Mouse (Mus musculus): ENCODE measurements around the gene Dpysl5. TPM values are rescaled to one million over a fixed set of nuclear protein-coding genes. Genes with fewer than 3 reads are reported as not detected.
A peak's percentile ranks its signal among the peaks of the same experiment; 100 is the strongest.

The Dpysl5 gene
- polyA plus RNA-seq, 1 experiment from 2014 or later = 0.20 TPM

DNA sequence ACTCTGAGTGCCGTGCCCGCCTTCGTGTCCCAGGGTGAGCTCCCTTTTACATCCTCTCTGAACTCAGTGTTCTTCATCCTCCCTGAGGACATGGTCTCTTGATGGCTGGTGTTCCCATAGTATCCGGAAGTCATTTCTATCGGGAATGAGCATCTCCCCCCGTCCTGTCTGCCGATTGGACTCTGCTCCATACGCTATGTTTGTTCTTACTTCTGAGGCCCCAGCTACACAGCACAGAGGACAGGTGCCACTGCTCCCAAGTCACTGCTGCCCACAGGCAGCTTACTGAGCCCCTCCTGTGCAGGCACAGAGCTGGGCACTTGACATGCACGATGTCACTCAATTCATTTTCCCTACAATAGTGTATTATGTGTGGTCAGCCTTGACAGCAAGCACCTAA is 57.7 kb downstream of the Dpysl5 start:
- Histone ChIP-seq H3K36me3 (no peaks in the 10 kb centered on the region), H3K4me2 (no peak overlapping the region), H3K27ac (no peak overlapping the region), H3K27me3 (replicated peaks) (peaks cover 7% of the 10 kb centered on the region), H3K9me3 (replicated peaks) (no peaks in the 10 kb centered on the region), H3K4me3 (no peak overlapping the region), H3K4me1 (peaks cover 10% of the 10 kb centered on the region; the same call in 1 of the 2 replicates), H3K9ac (no peak overlapping the region)
- ATAC-seq = no peak
- 78% methylated on average over 9 of the region's 9 CpGs for WGBS (ENCODE audit: insufficient replicate concordance)

DNA sequence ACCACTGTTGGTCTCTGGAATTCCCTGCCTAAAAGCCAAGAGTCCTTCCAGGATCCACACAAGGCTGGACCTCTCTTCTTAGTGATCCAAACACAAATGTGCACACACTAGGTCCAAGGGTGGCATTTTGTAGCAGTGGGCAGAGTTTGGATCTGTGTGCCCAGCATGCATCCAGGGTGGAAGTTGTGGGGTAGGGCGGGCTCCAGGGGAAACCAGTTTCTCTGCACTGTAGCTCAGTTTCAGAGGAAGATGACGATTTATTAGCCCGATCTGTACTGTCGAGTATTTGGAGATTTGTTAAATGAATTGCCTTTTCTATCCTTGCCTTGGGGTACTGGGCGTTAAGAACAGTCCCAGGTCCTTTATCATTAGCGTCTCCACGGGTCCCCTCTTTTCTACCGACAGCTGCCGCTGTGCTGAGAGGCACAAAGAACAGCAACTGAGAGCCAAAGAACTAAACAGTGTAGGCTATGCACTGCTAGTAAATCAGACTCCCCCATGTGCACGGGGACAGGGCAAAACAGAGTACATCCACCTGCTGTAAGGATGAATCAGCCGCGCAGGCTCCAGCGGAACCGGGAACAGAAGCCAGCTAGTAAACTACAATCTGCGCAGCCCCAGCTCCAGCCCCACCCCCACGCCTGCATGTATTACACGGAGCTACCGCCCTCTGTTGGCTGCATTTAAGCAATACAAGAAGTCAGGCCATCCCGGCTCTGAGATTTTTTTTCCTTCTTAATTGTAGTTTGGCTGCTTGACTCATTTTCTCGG is 63.4 kb downstream of the Dpysl5 start:
- H3K27me3 ChIP-seq (replicated peaks) = peaks cover 19% of the 10 kb centered on the region
- no peaks in the 10 kb centered on the region for H3K4me1 ChIP-seq
- 0 out of 2 replicates have a peak overlapping the region, but pooled peaks have one; percentile 12 for H3K4me3 ChIP-seq
- H3K9ac ChIP-seq = no peak overlapping the region
- H3K27ac ChIP-seq = no peak overlapping the region
- H3K36me3 ChIP-seq = no peaks in the 10 kb centered on the region
- ATAC-seq = no peak
- WGBS (ENCODE audit: insufficient replicate concordance) = 12% methylated on average over 20 of the region's 20 CpGs
- H3K4me2 ChIP-seq = peak overlapping the region; percentile 49
- H3K9me3 ChIP-seq (replicated peaks) = no peaks in the 10 kb centered on the region

DNA sequence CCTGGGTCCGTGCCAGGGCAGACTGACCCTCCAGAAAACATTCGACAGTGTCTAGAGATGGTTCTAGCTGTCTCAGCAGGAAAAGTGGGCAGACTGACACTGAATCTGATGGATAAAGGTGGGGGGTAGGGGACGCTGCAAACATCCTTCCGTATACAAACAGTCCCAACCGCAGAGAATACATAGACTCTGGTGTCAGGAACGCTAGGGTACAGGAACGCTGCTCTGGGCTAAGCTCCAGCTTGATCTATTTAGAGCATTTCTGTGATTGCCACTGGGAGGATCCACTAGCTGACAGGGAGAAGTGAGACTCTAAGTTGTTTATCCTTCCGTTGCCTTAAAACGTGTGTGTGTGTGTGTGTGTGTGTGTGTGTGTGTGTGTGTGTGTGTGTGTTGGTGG is 69.3 kb downstream of the Dpysl5 start:
- Histone ChIP-seq H3K4me3 (no peak overlapping the region), H3K36me3 (no peaks in the 10 kb centered on the region), H3K27me3 (replicated peaks) (0 out of 2 replicates have a peak, but pooled peaks cover under 1% of the 10 kb centered on the region), H3K9me3 (replicated peaks) (no peaks in the 10 kb centered on the region), H3K9ac (no peak overlapping the region), H3K4me1 (no peaks in the 10 kb centered on the region), H3K4me2 (no peak overlapping the region), H3K27ac (no peak overlapping the region)
- ATAC-seq = no peak
- 58% methylated on average over 9 of the region's 9 CpGs for WGBS (ENCODE audit: insufficient replicate concordance)

DNA sequence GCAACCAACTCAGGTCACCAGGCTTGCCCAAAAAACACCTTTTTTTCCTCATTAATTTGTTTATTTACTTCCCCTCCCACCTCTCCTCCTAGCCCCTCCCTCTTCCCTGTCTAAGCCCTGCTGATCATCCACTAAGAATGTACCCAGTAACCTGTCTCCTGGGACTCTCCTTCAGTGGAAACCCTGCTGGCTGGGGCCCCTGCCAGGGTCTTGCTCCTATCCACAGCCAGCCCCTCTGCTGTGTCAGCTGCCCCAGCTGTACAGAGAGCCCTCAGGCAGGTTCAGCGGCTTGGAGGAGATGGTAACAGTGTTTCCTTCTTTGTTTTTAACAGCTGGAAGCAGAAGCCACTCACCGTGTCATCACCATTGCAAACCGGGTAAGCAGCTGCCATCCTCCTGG is 69.8 kb downstream of the Dpysl5 start:
- Histone ChIP-seq H3K27me3 (replicated peaks) (no peaks in the 10 kb centered on the region), H3K36me3 (no peaks in the 10 kb centered on the region), H3K4me3 (no peak overlapping the region), H3K9me3 (replicated peaks) (no peaks in the 10 kb centered on the region), H3K4me2 (no peak overlapping the region), H3K27ac (no peak overlapping the region), H3K4me1 (no peaks in the 10 kb centered on the region), H3K9ac (no peak overlapping the region)
- 64% methylated on average over 3 of the region's 3 CpGs for WGBS (ENCODE audit: insufficient replicate concordance)
- no peak for ATAC-seq

DNA sequence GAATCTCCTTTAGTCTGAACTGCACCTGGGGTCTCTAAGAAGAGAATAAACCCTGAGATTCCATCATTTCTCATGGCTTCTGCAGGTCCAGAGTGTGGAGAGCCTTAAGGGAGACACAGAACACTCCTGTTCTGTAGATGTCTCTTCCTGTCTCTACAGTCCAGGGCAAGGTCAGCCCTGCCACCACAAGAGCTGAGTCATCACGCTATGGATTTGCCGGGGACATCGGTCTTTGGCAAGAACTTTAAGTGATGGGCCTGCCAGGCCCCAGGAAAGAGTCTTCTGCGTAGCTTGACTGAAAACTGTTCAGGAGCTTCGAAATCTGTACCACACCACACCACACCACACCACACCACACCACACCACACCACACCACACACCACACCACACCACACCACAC is 76.0 kb downstream of the Dpysl5 start:
- no peak for ATAC-seq
- no peak overlapping the region for H3K4me3 ChIP-seq
- H3K27me3 ChIP-seq (replicated peaks) = peaks cover 15% of the 10 kb centered on the region; the same call in 1 of the 2 replicates
- no peaks in the 10 kb centered on the region for H3K9me3 ChIP-seq (replicated peaks)
- no peaks in the 10 kb centered on the region for H3K36me3 ChIP-seq
- no peaks in the 10 kb centered on the region for H3K4me1 ChIP-seq
- no peak overlapping the region for H3K4me2 ChIP-seq
- WGBS (ENCODE audit: insufficient replicate concordance) = 42% methylated on average over 5 of the region's 5 CpGs
- H3K9ac ChIP-seq = no peak overlapping the region
- H3K27ac ChIP-seq = no peak overlapping the region

DNA sequence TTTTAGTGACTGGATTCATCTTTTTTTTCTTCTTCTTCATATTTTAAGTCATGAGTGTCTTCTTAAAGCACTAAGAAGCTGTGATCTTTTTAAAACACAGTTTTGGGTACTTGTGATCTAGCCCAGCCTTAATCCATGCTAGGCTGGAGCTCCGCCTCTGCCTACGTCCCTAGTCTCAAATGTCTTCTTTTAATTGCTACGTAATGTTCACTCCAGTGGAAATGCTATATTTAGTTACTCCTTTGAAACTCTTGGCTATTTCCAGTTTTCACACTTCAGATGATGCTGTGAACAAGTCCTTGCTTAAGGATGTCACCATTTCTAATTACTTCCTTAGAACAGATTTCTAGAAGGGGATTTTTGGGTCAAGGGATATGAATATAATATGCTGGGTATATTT is 78.7 kb downstream of the Dpysl5 start:
- no peaks in the 10 kb centered on the region for H3K36me3 ChIP-seq
- H3K4me1 ChIP-seq = no peaks in the 10 kb centered on the region
- ATAC-seq = no peak
- WGBS (ENCODE audit: insufficient replicate concordance) = 73% methylated on average over 3 of the region's 3 CpGs
- no peak overlapping the region for H3K4me3 ChIP-seq
- H3K27me3 ChIP-seq (replicated peaks) = peaks cover 25% of the 10 kb centered on the region; the same call in 1 of the 2 replicates
- H3K27ac ChIP-seq = no peak overlapping the region
- H3K4me2 ChIP-seq = no peak overlapping the region
- H3K9ac ChIP-seq = no peak overlapping the region
- no peaks in the 10 kb centered on the region for H3K9me3 ChIP-seq (replicated peaks)

DNA sequence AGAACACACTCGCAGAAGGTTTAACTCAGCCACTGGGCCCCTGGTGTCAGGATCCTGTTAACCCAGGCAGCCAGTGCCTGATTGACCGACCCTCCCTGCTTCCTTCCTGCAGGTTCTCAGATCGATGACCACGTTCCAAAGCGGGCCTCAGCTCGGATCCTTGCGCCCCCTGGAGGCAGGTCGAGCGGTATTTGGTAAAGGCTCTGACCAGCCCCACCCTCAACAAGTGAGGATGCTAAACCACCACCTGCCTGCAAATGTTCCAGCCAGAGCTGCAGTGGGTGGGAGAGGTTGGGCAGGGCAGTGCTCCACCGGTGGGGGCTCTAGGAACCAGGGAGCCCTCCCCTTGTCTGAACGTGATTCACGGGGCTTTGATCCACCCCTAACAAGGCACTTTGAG is 84.8 kb downstream of the Dpysl5 start:
- peaks cover 20% of the 10 kb centered on the region; the same call in 1 of the 2 replicates for H3K27me3 ChIP-seq (replicated peaks)
- H3K4me1 ChIP-seq = peaks cover 33% of the 10 kb centered on the region
- ATAC-seq = peak; percentile 53; the same call in 1 of the 2 replicates
- 8% methylated on average over 12 of the region's 12 CpGs for WGBS (ENCODE audit: insufficient replicate concordance)
- no peak overlapping the region for H3K4me3 ChIP-seq
- H3K4me2 ChIP-seq = no peak overlapping the region
- H3K9me3 ChIP-seq (replicated peaks) = no peaks in the 10 kb centered on the region
- H3K9ac ChIP-seq = no peak overlapping the region
- no peak overlapping the region for H3K27ac ChIP-seq
- H3K36me3 ChIP-seq = no peaks in the 10 kb centered on the region

DNA sequence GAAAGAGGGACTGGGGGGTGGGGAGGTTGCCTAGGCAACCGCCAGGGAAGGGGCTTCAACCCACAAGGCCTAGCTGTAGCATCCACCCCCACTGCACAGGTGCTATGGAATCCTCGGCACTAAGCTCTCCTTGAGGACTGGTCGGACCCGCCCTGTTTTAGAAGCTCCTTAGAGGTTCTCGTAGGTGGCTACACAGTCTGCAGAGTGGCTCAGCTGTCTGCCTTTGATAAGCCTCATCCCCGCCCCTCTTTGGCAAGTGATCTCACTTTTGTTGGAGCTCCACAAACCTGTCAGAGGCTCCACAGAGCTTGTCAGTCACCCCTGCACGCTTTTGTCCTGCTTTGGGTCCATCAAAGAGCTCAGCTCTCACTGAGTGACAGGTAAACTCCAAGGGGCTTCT is 86.1 kb downstream of the Dpysl5 start:
- H3K4me2 ChIP-seq = peak overlapping the region; percentile 58
- peak overlapping the region; percentile 36; the same call in 1 of the 2 replicates for H3K9ac ChIP-seq
- no peaks in the 10 kb centered on the region for H3K9me3 ChIP-seq (replicated peaks)
- H3K4me3 ChIP-seq = peak overlapping the region; percentile 20; the same call in 1 of the 2 replicates
- no peaks in the 10 kb centered on the region for H3K36me3 ChIP-seq
- ATAC-seq = peak; percentile 94
- H3K27me3 ChIP-seq (replicated peaks) = peaks cover 18% of the 10 kb centered on the region; the same call in 1 of the 2 replicates
- H3K4me1 ChIP-seq = peaks cover 33% of the 10 kb centered on the region
- H3K27ac ChIP-seq = peak overlapping the region; percentile 78
- WGBS (ENCODE audit: insufficient replicate concordance) = 15% methylated on average over 7 of the region's 7 CpGs

DNA sequence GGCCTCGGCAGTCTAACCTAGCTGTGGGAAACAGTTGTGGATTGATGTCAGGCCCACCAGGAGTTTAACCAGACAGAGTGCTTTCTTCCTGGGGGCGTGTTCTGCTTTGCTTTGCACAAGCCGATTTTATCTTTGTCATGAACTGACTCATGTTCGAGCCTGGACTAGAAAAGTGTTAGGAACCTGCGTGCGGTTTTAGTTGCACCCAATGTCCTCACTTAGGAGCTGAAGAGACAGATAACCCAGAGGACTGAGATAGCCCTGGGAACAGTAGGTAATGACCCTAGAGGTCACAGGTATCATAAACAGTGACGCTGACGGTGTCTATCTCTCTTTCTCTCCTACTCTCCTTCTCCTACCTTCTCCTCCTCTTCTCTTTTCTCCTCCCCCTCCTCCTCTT is 86.6 kb downstream of the Dpysl5 start:
- H3K9me3 ChIP-seq (replicated peaks) = no peaks in the 10 kb centered on the region
- peak overlapping the region; percentile 20; the same call in 1 of the 2 replicates for H3K4me3 ChIP-seq
- H3K27me3 ChIP-seq (replicated peaks) = peaks cover 18% of the 10 kb centered on the region; the same call in 1 of the 2 replicates
- H3K36me3 ChIP-seq = no peaks in the 10 kb centered on the region
- H3K4me1 ChIP-seq = peaks cover 33% of the 10 kb centered on the region
- H3K27ac ChIP-seq = peak overlapping the region; percentile 78
- peak overlapping the region; percentile 58 for H3K4me2 ChIP-seq
- 32% methylated on average over 8 of the region's 8 CpGs for WGBS (ENCODE audit: insufficient replicate concordance)
- ATAC-seq = peak; percentile 35
- H3K9ac ChIP-seq = peak overlapping the region; percentile 33; the same call in 1 of the 2 replicates

DNA sequence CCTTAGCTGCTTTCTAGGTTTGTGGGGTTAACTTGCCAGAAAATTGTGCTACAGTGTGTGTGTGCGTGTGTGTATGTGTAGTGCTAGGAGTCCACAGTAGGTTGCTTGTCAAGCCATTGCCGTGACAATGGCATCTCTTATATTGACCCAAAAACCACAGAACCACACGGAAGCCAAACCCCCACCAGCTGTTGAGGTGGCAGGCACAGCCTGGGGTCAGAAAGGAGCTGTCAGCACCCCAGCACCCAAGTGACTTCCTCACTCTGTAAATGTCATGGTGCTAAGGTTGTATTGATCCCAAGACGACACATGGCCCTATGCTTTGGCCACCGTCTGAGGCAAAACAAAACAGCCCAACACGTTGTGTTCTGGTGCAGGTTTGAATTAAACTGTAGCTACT is 87.6 kb downstream of the Dpysl5 start:
- no peak for ATAC-seq
- Histone ChIP-seq H3K4me1 (peaks cover 33% of the 10 kb centered on the region), H3K27me3 (replicated peaks) (peaks cover 20% of the 10 kb centered on the region; the same call in 1 of the 2 replicates), H3K4me3 (no peak overlapping the region), H3K27ac (no peak overlapping the region), H3K9ac (no peak overlapping the region), H3K36me3 (no peaks in the 10 kb centered on the region), H3K4me2 (no peak overlapping the region), H3K9me3 (replicated peaks) (no peaks in the 10 kb centered on the region)
- 54% methylated on average over 6 of the region's 6 CpGs for WGBS (ENCODE audit: insufficient replicate concordance)

DNA sequence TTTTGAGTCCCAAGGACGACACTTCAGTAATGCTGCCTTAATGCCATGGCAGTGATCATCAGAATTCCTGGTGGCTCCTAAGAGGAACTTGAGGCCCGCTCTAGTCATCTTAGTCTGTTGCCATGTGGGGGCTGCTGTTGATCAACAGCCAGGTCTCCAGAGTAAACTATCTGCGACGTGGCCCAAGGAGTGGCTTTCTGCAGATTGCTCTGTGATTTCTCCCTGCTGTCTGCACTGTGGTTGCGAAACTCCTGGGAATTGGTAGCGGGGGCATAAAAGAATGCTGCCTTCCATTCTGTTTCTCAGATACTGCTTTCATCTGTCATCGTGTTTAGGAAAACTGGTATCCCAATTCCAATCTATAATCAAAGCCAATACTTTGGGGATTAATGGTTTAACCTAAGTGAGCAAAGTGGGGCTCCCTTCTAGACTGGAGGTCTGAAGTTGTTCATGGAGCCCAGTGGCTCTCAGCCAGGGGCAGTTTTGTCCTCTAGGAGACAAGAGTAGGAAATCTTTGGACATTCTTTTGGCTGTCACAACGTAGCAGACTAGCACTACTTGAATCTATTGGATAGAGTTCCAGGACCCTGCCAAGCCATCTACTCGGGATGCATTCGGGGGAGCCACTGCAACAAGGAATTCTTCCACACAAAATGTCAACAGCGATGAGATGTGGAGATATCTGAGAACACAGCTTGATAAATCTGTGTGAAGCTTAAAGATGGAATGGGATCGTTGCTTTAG is 91.5 kb downstream of the Dpysl5 start:
- no peaks in the 10 kb centered on the region for H3K36me3 ChIP-seq
- ATAC-seq = no peak
- no peak overlapping the region for H3K4me2 ChIP-seq
- H3K9ac ChIP-seq = no peak overlapping the region
- H3K27ac ChIP-seq = no peak overlapping the region
- WGBS (ENCODE audit: insufficient replicate concordance) = 63% methylated on average over 12 of the region's 12 CpGs
- no peaks in the 10 kb centered on the region for H3K9me3 ChIP-seq (replicated peaks)
- peaks cover 9% of the 10 kb centered on the region; the same call in 1 of the 2 replicates for H3K27me3 ChIP-seq (replicated peaks)
- H3K4me1 ChIP-seq = peaks cover 11% of the 10 kb centered on the region
- no peak overlapping the region for H3K4me3 ChIP-seq

DNA sequence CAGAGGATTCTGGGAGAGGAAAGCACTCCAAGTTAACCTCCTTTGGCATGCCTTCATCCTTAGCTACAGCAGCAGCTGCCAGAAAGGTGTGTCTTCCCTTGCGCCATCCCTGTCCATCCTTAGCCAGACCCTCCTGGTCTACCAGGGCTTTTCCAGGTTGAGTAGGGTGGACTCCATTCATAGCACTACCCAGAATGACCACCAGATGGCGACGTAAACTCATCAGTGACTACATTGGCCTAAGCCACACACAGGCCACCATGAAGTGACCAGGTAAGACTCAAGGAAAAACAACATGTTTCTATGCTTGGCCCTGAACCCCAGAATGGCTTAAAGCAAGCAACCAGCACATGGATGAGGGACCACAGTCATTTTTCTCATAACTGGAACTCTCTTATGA is 94.7 kb downstream of the Dpysl5 start:
- H3K4me1 ChIP-seq = no peaks in the 10 kb centered on the region
- no peak overlapping the region for H3K4me3 ChIP-seq
- WGBS (ENCODE audit: insufficient replicate concordance) = 11% methylated on average over 3 of the region's 3 CpGs
- H3K27ac ChIP-seq = no peak overlapping the region
- H3K27me3 ChIP-seq (replicated peaks) = peaks cover 16% of the 10 kb centered on the region; the same call in 1 of the 2 replicates
- H3K9ac ChIP-seq = no peak overlapping the region
- ATAC-seq = peak; percentile 63
- H3K4me2 ChIP-seq = no peak overlapping the region
- no peaks in the 10 kb centered on the region for H3K9me3 ChIP-seq (replicated peaks)
- H3K36me3 ChIP-seq = no peaks in the 10 kb centered on the region

All from liver, embryonic 12.5 days (tissue).